Mouse (Mus musculus): Measurements from ENCODE around the gene Efhd2.
A peak's percentile ranks its signal among the peaks of the same experiment; 100 is the strongest.

Efhd2 gene

DNA sequence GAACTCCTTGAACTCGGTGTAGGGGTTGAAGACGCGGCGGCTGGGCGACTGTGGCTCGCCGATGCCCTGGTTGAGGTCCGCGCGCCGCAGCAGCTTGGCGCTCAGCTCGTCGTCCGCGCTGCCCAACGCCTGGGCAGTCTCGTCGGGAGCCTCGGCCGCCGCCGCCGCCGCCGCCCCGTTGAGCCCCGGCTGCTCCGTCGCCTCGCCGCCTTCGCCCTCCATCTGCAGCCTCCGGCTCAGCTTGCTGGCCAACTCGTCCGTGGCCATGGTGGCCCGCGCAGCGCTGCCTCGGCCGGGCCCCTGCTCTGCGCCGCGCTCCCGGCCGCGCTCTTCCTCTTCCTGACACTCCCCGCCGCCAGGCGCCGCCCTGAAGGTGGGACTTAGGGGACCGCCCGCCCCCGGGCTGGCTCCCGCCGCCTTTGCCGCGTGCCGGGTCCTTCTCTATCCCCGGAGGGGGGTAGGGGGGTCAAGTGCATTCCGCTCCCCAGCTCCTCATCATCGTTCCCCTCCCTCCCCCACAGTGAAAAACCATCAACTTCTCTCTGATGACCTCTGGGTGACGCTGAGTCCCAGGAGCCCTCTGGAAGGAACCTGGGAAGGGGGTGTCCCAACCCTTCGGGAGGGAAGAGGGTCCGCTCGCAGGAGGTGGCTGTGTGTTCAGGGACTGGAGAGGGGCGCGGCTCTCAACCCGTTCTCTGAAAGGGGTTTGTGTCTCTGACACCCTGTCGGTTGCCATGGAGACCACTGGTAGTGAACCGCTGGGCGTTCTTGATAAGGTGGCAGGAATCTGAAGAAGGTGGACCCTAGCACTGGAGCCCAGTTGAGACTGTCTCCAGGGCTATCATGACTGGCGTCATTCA lies at the start of gene Efhd2:
TSS of gene Efhd2 (minus strand) at position 320 of the 860 bp plus-strand sequence.
- peak; percentile 67 for DNase-seq (ENCODE audit: low read depth, low spot score)

DNA sequence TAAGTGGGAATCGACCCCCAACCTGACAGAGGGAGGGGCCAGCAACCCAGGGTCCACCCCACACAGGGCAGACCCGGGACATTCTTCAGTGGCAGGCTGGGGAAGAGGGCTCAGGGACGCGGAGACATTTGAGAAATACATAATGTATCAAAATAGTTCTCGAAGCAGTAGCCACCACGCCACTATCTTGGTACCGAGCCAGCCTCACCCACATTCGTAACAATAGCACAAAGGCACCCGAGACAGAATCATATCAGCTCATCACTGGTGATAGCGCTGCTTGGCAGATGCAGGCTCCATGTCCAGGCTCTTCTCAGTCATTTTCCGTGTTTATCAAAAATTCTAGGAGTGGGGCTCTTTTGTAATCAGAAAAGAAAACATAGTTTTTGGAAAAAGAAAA lies 49.2 kb upstream of the Efhd2 start:
- DNase-seq (ENCODE audit: low read depth, low spot score) = no peak

DNA sequence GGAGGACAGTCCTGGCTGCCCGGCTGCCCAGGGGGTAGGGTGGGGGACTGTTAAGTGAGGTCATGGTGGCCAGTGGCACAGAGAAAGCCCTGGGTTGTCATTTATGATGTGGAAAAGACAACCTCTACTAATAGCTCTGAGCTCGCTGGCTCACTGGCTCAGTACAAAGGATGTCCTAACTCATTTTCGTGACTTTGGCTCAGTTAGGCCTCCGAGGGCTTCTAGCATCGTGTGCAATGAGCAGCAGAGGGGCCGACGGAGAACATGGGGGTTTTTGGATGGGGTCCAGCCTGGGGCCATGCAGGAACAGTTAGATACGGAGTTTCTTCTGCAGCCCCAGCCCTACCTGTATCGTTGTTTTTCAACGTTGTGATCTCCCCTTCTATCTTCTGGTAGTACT lies 45.7 kb upstream of the Efhd2 start:
- no peak for DNase-seq (ENCODE audit: low read depth, low spot score)

GRCm38 (mm10) chr4:141917735-141918419 lies 43.2 kb upstream of the Efhd2 start:
- DNase-seq (ENCODE audit: low read depth, low spot score) = no peak

DNA sequence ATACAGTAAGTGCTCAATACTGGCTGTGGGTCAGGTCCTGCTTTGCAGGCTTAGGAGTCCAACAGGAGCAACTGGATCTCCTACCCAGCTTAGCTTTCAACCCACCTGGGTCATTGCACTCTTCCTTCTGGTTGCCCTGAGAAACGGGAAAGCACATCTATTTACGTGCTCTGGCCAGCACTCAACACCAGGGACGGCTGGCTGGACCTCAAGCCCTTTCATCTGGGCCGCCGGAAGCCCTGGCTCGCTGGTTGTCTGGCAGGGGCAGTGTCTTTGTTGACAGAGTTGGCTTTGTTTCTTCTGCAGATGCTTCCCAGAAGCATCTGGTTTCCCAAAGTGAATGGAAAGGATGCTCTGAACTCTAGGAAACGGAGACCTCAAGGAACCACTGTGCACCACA lies 39.3 kb upstream of the Efhd2 start:
- no peak for DNase-seq (ENCODE audit: low read depth, low spot score)

GRCm38 (mm10) chr4:141913201-141913993 lies 38.7 kb upstream of the Efhd2 start:
- DNase-seq (ENCODE audit: low read depth, low spot score) = no peak

DNA sequence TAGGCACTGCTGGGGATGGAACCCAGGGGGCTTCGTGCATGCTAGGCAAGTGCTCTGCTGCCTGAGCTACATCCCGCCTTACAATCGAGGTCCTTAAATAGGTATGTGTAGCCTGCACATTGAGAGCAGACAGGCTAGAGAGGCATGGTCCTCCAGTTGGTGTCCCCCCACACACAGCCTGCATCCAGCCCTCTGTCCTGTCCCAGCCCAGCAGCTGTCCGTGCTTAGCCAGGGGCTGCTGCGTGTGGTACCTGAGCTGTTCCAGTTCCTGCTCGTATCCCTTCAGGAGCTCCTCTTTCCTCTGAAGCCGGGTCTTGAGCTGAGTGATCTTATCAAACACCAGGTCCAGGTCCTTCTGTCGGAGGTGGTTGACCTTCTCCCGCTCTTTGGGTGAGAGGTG lies 30.0 kb upstream of the Efhd2 start:
- DNase-seq (ENCODE audit: low read depth, low spot score) = no peak

DNA sequence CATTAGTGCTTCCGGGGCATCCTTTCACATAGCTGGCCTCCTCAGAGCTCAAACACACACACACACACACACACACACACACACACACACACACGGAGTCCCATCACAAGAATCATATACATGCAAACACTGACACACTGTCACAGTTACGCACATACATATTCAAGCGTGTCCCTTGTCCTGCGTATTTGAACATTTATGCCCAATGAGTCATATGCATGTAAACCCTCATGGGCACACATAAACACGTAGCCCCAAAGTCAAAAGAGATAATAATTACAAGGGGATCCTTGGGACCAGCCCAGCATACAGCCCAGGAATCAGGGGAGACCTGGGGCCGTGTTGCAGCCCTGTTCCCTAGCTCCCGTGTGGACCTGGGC lies 27.7 kb upstream of the Efhd2 start:
- DNase-seq (ENCODE audit: low read depth, low spot score) = no peak

GRCm38 (mm10) chr4:141901711-141902478 lies 27.2 kb upstream of the Efhd2 start:
- DNase-seq (ENCODE audit: low read depth, low spot score) = no peak

- DNase-seq (ENCODE audit: low read depth, low spot score) = no peak
Measured at GRCm38 (mm10) chr4:141900421-141900820, 25.7 kb upstream of the Efhd2 start.

GRCm38 (mm10) chr4:141899936-141900335 lies 25.2 kb upstream of the Efhd2 start:
- no peak for DNase-seq (ENCODE audit: low read depth, low spot score)

GRCm38 (mm10) chr4:141898905-141899304 lies 24.2 kb upstream of the Efhd2 start:
- DNase-seq (ENCODE audit: low read depth, low spot score) = no peak

DNA sequence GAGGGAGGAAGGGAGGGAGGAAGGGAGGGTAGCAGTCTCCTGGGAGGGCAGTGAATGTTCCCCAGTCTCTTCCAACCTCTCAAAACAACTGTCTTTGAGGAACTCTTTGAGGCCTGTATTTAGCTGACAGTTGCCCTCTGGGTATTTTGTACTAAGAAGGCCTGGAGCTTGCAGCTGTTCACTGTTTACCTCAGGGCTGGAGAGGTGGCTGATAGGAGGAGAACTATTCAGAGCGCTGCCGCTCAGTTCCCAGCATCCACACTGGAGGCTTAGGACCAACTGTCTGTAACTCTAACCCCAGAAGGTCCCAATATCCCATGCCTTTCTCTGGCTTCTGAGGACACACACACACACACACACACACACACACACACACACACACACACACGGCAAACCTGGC lies 23.1 kb upstream of the Efhd2 start:
- DNase-seq (ENCODE audit: low read depth, low spot score) = no peak

GRCm38 (mm10) chr4:141897225-141897624 lies 22.5 kb upstream of the Efhd2 start:
- DNase-seq (ENCODE audit: low read depth, low spot score) = no peak

DNA sequence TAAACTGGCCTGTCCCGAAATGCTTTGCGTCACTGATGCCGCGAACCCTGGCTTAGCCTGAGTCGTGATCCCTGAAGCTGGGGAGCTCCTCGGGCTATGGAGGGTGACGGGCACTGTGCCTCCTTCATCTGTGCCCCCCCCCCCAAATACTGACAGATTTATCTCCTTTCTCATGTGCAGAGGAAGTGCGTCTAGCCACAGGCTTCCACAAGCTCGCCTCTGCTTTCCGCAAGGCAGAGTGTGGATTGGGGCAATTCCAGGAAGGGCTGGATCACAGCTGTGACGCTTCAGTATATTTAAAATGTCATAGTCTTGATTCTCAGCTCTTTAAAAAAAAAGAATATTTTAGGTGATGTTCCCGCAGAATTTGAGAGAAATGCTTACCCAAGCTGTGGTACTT lies 21.1 kb upstream of the Efhd2 start:
- no peak for DNase-seq (ENCODE audit: low read depth, low spot score)

DNA sequence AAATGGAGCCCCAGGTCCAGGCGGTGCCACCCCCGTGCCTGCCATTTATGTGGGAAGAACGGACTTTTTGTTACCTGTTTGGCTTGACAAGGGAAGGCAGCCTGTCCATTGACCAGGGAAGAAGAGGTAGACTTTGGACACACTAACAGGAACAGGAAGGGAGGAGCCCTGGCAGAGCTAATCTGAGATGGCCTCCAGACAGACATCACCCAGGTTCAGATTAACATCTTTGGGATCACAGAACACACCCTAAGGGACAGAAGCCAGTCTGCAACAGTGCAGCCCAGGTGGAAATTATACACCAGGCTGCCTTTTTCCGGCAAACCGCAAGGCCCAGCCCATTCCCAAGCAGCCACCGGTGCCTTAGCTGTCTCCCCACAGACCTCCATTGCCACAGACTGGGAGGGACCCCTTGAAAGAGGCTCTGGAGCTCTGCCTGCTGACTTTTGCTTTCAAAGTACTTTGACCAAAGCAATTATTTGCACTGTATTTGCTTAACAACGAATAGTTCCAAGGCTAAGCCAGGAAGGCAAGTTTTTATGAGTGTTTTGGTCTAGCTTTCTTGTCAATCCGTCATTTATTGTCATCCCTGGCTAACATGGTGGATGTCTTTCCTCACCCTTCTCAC lies 18.6 kb upstream of the Efhd2 start:
- DNase-seq (ENCODE audit: low read depth, low spot score) = no peak

- no peak for DNase-seq (ENCODE audit: low read depth, low spot score)
Measured at GRCm38 (mm10) chr4:141886385-141886968, 11.8 kb upstream of the Efhd2 start.

DNA sequence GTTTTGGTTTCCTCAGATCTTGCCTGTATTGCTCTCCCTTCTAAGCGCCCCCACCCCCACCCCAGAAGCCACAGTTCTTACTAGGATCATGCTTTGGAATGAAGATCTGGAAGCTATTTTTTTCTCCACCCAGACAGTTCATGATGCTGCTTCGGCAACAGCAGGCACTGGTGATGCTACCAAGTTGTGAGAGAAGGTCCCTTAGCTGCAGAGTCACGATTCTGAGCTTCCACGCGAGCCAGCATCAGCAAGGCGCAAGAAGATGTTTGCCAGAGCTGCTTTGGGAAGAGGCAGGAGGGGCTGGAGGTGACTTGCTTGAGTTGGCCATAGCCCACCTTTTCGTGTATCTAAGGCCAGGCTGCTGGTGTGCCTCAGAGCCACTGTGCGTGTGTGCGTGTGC lies 10.7 kb upstream of the Efhd2 start:
- no peak for DNase-seq (ENCODE audit: low read depth, low spot score)

GRCm38 (mm10) chr4:141882858-141883257 lies 8.1 kb upstream of the Efhd2 start:
- no peak for DNase-seq (ENCODE audit: low read depth, low spot score)

- no peak for DNase-seq (ENCODE audit: low read depth, low spot score)
Measured at GRCm38 (mm10) chr4:141881950-141882349, 7.2 kb upstream of the Efhd2 start.

Measured in embryo, embryonic 11.5 days (tissue).